Mouse (Mus musculus) C2C12 (cell line): ENCODE results near the gene Zfp563. TPM values are rescaled to one million over a fixed set of nuclear protein-coding genes. Genes with fewer than 3 reads are reported as not detected.

Experiments
- H3K27me3 ChIP-seq: one replicate; pipeline ENCODE4 v1.6.1; 2011; ENCODE audit not compliant: control insufficient read depth, insufficient read depth, insufficient read length
- H3K36me3 ChIP-seq: one replicate; pipeline ENCODE4 v1.6.1; 2011; ENCODE audit not compliant: control insufficient read depth, insufficient read depth
- H3K4me3 ChIP-seq: one replicate; pipeline ENCODE4 v1.5.1; 2011; ENCODE audit warnings: mild to moderate bottlenecking, control low read depth; ENCODE audit not compliant: poor library complexity, insufficient read depth, severe bottlenecking
- H3K79me2 ChIP-seq: one replicate; pipeline ENCODE4 v1.6.1; 2011; ENCODE audit not compliant: control insufficient read depth, insufficient read depth
- H3K79me3 ChIP-seq: one replicate; pipeline ENCODE4 v1.6.1; 2011; ENCODE audit warnings: low read depth, control low read depth
- H3ac ChIP-seq: one replicate; pipeline ENCODE3; 2011; ENCODE audit warnings: low read depth; ENCODE audit not compliant: control insufficient read depth, insufficient read length
- CEBPB ChIP-seq: IDR thresholded peaks from one replicate; pipeline ENCODE4 v1.6.1; 2011; ENCODE audit warnings: low read depth, mild to moderate bottlenecking, control low read depth, moderate library complexity
- CTCF ChIP-seq: IDR thresholded peaks from one replicate; pipeline ENCODE4 v1.5.1; 2011; ENCODE audit not compliant: control insufficient read depth, insufficient read depth, insufficient read length
- FOSL1 ChIP-seq: IDR thresholded peaks from one replicate; pipeline ENCODE4 v1.8.0; 2011; ENCODE audit warnings: mild to moderate bottlenecking, low read length; ENCODE audit not compliant: poor library complexity, insufficient read depth, severe bottlenecking
- MAX ChIP-seq: IDR thresholded peaks from one replicate; pipeline ENCODE4 v1.6.1; 2011; ENCODE audit warnings: mild to moderate bottlenecking, control low read depth
- MYOD1 ChIP-seq: IDR thresholded peaks from one replicate; pipeline ENCODE4 v1.6.1; 2011; ENCODE audit warnings: low read depth; ENCODE audit not compliant: control insufficient read depth, insufficient read length
- MYOG ChIP-seq: IDR thresholded peaks from one replicate; pipeline ENCODE4 v1.6.1; 2011; ENCODE audit not compliant: control insufficient read depth, insufficient read length; ENCODE audit errors: extremely low read depth
- USF1 ChIP-seq: IDR thresholded peaks from one replicate; pipeline ENCODE4 v1.6.1; 2011; ENCODE audit warnings: low read depth, mild to moderate bottlenecking, control low read depth, moderate library complexity
- polyA plus RNA-seq: library from polyadenylated mRNA; unstranded; fragments of >200 nt; fragmentation: generic; extraction: Trizol; gene quantifications from one replicate; pipeline ENCODE4 v1.2.1, GENCODE M21; 2012; ENCODE audit warnings: missing spikeins

The Zfp563 gene
- polyA plus RNA-seq, 1 experiment = 1.3 TPM

GRCm38 (mm10) chr17:33092391-33093193, 3.5 kb downstream of the Zfp563 start:
- Histone ChIP-seq H3ac (peak overlapping the region; percentile 91), H3K4me3 (peak overlapping the region; percentile 59), H3K36me3 (no peaks in the 10 kb centered on the region), H3K27me3 (no peaks in the 10 kb centered on the region), H3K79me2 (peaks cover 33% of the 10 kb centered on the region), H3K79me3 (peaks cover 8% of the 10 kb centered on the region)
- TF ChIP-seq CTCF (no peak), FOSL1 (no peak), USF1 (no peak)

GRCm38 (mm10) chr17:33097396-33097795, 8.3 kb downstream of the Zfp563 start:
- TF ChIP-seq MYOD1 (no peak), CEBPB (no peak), USF1 (no peak), MYOG (no peak), MAX (no peak), FOSL1 (no peak), CTCF (no peak)
- H3ac ChIP-seq = no peak overlapping the region
- H3K79me2 ChIP-seq = peaks cover 44% of the 10 kb centered on the region
- no peaks in the 10 kb centered on the region for H3K36me3 ChIP-seq
- no peaks in the 10 kb centered on the region for H3K27me3 ChIP-seq
- peaks cover 12% of the 10 kb centered on the region for H3K79me3 ChIP-seq
- no peak overlapping the region for H3K4me3 ChIP-seq

GRCm38 (mm10) chr17:33124546-33124945, 35.4 kb downstream of the Zfp563 start:
- TF ChIP-seq MYOD1 (no peak), USF1 (no peak), CEBPB (no peak), MAX (no peak), MYOG (no peak), CTCF (no peak), FOSL1 (no peak)
- H3ac ChIP-seq = no peak overlapping the region
- H3K79me3 ChIP-seq = no peaks in the 10 kb centered on the region
- no peaks in the 10 kb centered on the region for H3K79me2 ChIP-seq
- H3K27me3 ChIP-seq = peaks cover 3% of the 10 kb centered on the region
- H3K36me3 ChIP-seq = no peaks in the 10 kb centered on the region
- H3K4me3 ChIP-seq = no peak overlapping the region

GRCm38 (mm10) chr17:33126257-33126656, 37.1 kb downstream of the Zfp563 start:
- Histone ChIP-seq H3K79me3 (no peaks in the 10 kb centered on the region), H3K27me3 (no peaks in the 10 kb centered on the region), H3K4me3 (no peak overlapping the region), H3ac (no peak overlapping the region), H3K36me3 (no peaks in the 10 kb centered on the region), H3K79me2 (no peaks in the 10 kb centered on the region)
- TF ChIP-seq CTCF = no peak
- TF ChIP-seq MAX = no peak
- TF ChIP-seq CEBPB = no peak
- TF ChIP-seq FOSL1 = peak; percentile 40

- no peaks in the 10 kb centered on the region for H3K79me2 ChIP-seq
- H3K36me3 ChIP-seq = no peaks in the 10 kb centered on the region
- no peak for TF ChIP-seq MYOD1
- TF ChIP-seq MAX = no peak
- TF ChIP-seq FOSL1 = no peak
- no peak for TF ChIP-seq USF1
- TF ChIP-seq MYOG = no peak
- TF ChIP-seq CEBPB = no peak
- TF ChIP-seq CTCF = no peak
- H3K4me3 ChIP-seq = no peak within 1 kb of the TSS
- no peak within 1 kb of the TSS for H3ac ChIP-seq
- no peaks in the 10 kb centered on the region for H3K79me3 ChIP-seq
- H3K27me3 ChIP-seq = peaks cover 16% of the 10 kb centered on the region
Measured at GRCm38 (mm10) chr17:33139261-33139820, 50.2 kb downstream of the Zfp563 start, which contains the start of gene Morc2b. TSS of gene Morc2b (minus strand) at chr17:33139683.

Other genes with a start within 250 kb of the Zfp563 start
- 0.99 TPM for gene Zfp870, start 197.7 kb upstream of the Zfp563 start, polyA plus RNA-seq
- gene Cyp4f14, start 172.0 kb upstream of the Zfp563 start, polyA plus RNA-seq = 0.02 TPM
- 1.5 TPM for gene Cyp4f13, start 141.9 kb upstream of the Zfp563 start, polyA plus RNA-seq
- 1.8 TPM for gene Zfp472, start 123.5 kb upstream of the Zfp563 start, polyA plus RNA-seq
- 1.4 TPM for gene Zfp952, start 96.2 kb upstream of the Zfp563 start, polyA plus RNA-seq
- gene Zfp763, start 55.9 kb upstream of the Zfp563 start, polyA plus RNA-seq = 0.96 TPM
- not detected for gene 4921501E09Rik, start 21.3 kb upstream of the Zfp563 start, polyA plus RNA-seq
- gene Morc2b, start 50.4 kb downstream of the Zfp563 start, polyA plus RNA-seq = 0.04 TPM
- gene Olfr55, start 79.1 kb downstream of the Zfp563 start, polyA plus RNA-seq = not detected
- not detected for gene Olfr239, start 102.0 kb downstream of the Zfp563 start, polyA plus RNA-seq
- gene Olfr1564, start 132.4 kb downstream of the Zfp563 start, polyA plus RNA-seq = 0.01 TPM
- gene Zfp955a, start 165.8 kb downstream of the Zfp563 start, polyA plus RNA-seq = 2.5 TPM
- gene Olfr63, start 175.4 kb downstream of the Zfp563 start, polyA plus RNA-seq = not detected
- gene Zfp955b, start 200.2 kb downstream of the Zfp563 start, polyA plus RNA-seq = 2.5 TPM